Mouse (Mus musculus) liver, adult 2 months (tissue): Measurements from ENCODE around the gene Ccser2. TPM values are rescaled to one million over a fixed set of nuclear protein-coding genes. Genes with fewer than 3 reads are reported as not detected.
A peak's percentile ranks its signal among the peaks of the same experiment; 100 is the strongest.

Source experiments
- DNase-seq: peaks from one replicate; pipeline ENCODE4 v3.0.0-alpha.2; 2011; ENCODE audit warnings: low read depth, low spot score; ENCODE audit errors: extremely low read depth
- H3K27ac ChIP-seq: fragments of 200-500 bp; replicated peaks from 2 replicates; pipeline ENCODE4 v1.5.1; 2012; ENCODE audit warnings: low read depth, mild to moderate bottlenecking, control low read depth, inconsistent platforms, low read length; ENCODE audit not compliant: insufficient read depth
- H3K27me3 ChIP-seq: fragments of 200-500 bp; 2 replicates; pipeline ENCODE4 v1.6.1; 2012; ENCODE audit warnings: mild to moderate bottlenecking, moderate library complexity, low read length, inconsistent platforms; ENCODE audit not compliant: control insufficient read depth, insufficient read depth
- H3K36me3 ChIP-seq: fragments of 200-500 bp; 2 replicates; pipeline ENCODE4 v1.6.1; 2012; ENCODE audit warnings: low read length, inconsistent platforms; ENCODE audit not compliant: control insufficient read depth, insufficient read depth
- H3K4me1 ChIP-seq: fragments of 200-500 bp; 2 replicates; pipeline ENCODE4 v1.6.1; 2011; ENCODE audit warnings: low read length; ENCODE audit not compliant: control insufficient read depth, insufficient read depth
- H3K4me3 ChIP-seq: fragments of 200-500 bp; 2 replicates; pipeline ENCODE4 v1.5.1; 2011; ENCODE audit warnings: low read depth, mild to moderate bottlenecking, control low read depth, low read length, moderate library complexity; ENCODE audit not compliant: insufficient read depth
- H3K79me2 ChIP-seq: fragments of 200-500 bp; 2 replicates; pipeline ENCODE4 v1.6.1; 2012; ENCODE audit warnings: inconsistent platforms, mild to moderate bottlenecking, low read length, moderate library complexity; ENCODE audit not compliant: control insufficient read depth, insufficient read depth
- H3K9ac ChIP-seq: fragments of 200-500 bp; 2 replicates; pipeline ENCODE4 v1.6.1; 2012; ENCODE audit warnings: low read depth, mild to moderate bottlenecking, control low read depth, inconsistent platforms, low read length
- CTCF ChIP-seq: fragments of 200-500 bp; IDR thresholded peaks from 2 replicates; pipeline ENCODE4 v1.5.1; 2011; ENCODE audit warnings: low read depth, low read length, control low read depth
- POLR2A ChIP-seq: fragments of 200-500 bp; IDR thresholded peaks from 2 replicates; pipeline ENCODE4 v1.6.1; 2011; ENCODE audit warnings: low read length, control low read depth; ENCODE audit not compliant: insufficient read depth; ENCODE audit errors: extremely low read depth
- WGBS: fragments of 180-500 bp; shearing (Covaris S2); methylation state at CpG from one replicate; pipeline ENCODE4 v1.1.7; 2018; 5-methylcytosine and 5-hydroxymethylcytosine counted together
- polyA plus RNA-seq: library from polyadenylated mRNA; depleted of rRNA; stranded (reverse); fragments of >200 nt; gene quantifications from 2 replicates; pipeline ENCODE4 v1.2.3, GENCODE M21; 2012
- total RNA-seq: library from RNA; depleted of rRNA; stranded (reverse); fragments of >200 nt; gene quantifications from 2 replicates; pipeline ENCODE4 v1.2.3, GENCODE M21; 2014

Gene Ccser2
- total and polyA plus RNA-seq, 2 experiments: 7.4 to 21.1 TPM

GRCm38 (mm10) chr14:36957261-36957660, 11.3 kb downstream of the Ccser2 start:
- H3K27me3 ChIP-seq: no peaks in the 10 kb centered on the region
- peaks cover 16% of the 10 kb centered on the region; the same call in 1 of the 2 replicates for H3K4me1 ChIP-seq
- peak overlapping the region; percentile 92 for H3K27ac ChIP-seq
- TF ChIP-seq CTCF: no peak
- TF ChIP-seq POLR2A: no peak
- WGBS: 11% methylated on average over 6 of the region's 6 CpGs
- H3K79me2 ChIP-seq: peaks cover 25% of the 10 kb centered on the region; the same call in 1 of the 2 replicates
- H3K36me3 ChIP-seq: no peaks in the 10 kb centered on the region
- no peak overlapping the region for H3K4me3 ChIP-seq
- H3K9ac ChIP-seq: peak overlapping the region; percentile 19
- peak; percentile 86 for DNase-seq

- Histone ChIP-seq H3K27ac (0 out of 2 replicates have a peak overlapping the region, but pooled peaks have one; percentile 27), H3K36me3 (no peaks in the 10 kb centered on the region), H3K79me2 (peaks cover 25% of the 10 kb centered on the region; the same call in 1 of the 2 replicates), H3K4me3 (no peak overlapping the region), H3K4me1 (peaks cover 15% of the 10 kb centered on the region; the same call in 1 of the 2 replicates), H3K9ac (no peak overlapping the region), H3K27me3 (no peaks in the 10 kb centered on the region)
- WGBS: 34% methylated on average over 5 of the region's 5 CpGs
- DNase-seq: no peak
- no peak for TF ChIP-seq CTCF
- no peak for TF ChIP-seq POLR2A
These were observed 11.9 kb downstream of the Ccser2 start for GRCm38 (mm10) chr14:36956717-36957116.

- DNase-seq: no peak
- H3K27me3 ChIP-seq: no peaks in the 10 kb centered on the region
- no peaks in the 10 kb centered on the region for H3K36me3 ChIP-seq
- H3K4me3 ChIP-seq: no peak overlapping the region
- H3K4me1 ChIP-seq: peaks cover 12% of the 10 kb centered on the region; the same call in 1 of the 2 replicates
- WGBS: 68% methylated on average over 10 of the region's 10 CpGs
- TF ChIP-seq CTCF (no peak), POLR2A (no peak)
- no peak overlapping the region for H3K27ac ChIP-seq
- H3K79me2 ChIP-seq: peaks cover 31% of the 10 kb centered on the region; the same call in 1 of the 2 replicates
- no peak overlapping the region for H3K9ac ChIP-seq
These were observed 15.7 kb downstream of the Ccser2 start for GRCm38 (mm10) chr14:36952687-36953426.

GRCm38 (mm10) chr14:36952142-36952541, 16.4 kb downstream of the Ccser2 start:
- peak; percentile 58 for DNase-seq
- WGBS: 17% methylated on average over 2 of the region's 2 CpGs
- TF ChIP-seq CTCF (peak; percentile 68), POLR2A (no peak)
- H3K27me3 ChIP-seq: no peaks in the 10 kb centered on the region
- H3K27ac ChIP-seq: no peak overlapping the region
- H3K4me3 ChIP-seq: no peak overlapping the region
- H3K9ac ChIP-seq: no peak overlapping the region
- peaks cover 33% of the 10 kb centered on the region; the same call in 1 of the 2 replicates for H3K79me2 ChIP-seq
- no peaks in the 10 kb centered on the region for H3K36me3 ChIP-seq
- peaks cover 6% of the 10 kb centered on the region; the same call in 1 of the 2 replicates for H3K4me1 ChIP-seq

GRCm38 (mm10) chr14:36942716-36943115, 25.9 kb downstream of the Ccser2 start:
- no peak for TF ChIP-seq CTCF
- TF ChIP-seq POLR2A: no peak
- peaks cover 15% of the 10 kb centered on the region; the same call in 1 of the 2 replicates for H3K79me2 ChIP-seq
- H3K4me3 ChIP-seq: no peak overlapping the region
- peaks cover 25% of the 10 kb centered on the region for H3K36me3 ChIP-seq
- no peak for DNase-seq
- WGBS: 60% methylated on average over 5 of the region's 5 CpGs
- no peak overlapping the region for H3K27ac ChIP-seq
- no peaks in the 10 kb centered on the region for H3K27me3 ChIP-seq
- H3K4me1 ChIP-seq: peaks cover 4% of the 10 kb centered on the region; the same call in 1 of the 2 replicates
- no peak overlapping the region for H3K9ac ChIP-seq

GRCm38 (mm10) chr14:36937941-36938340, 30.6 kb downstream of the Ccser2 start:
- 85% methylated on average over 2 of the region's 2 CpGs for WGBS
- DNase-seq: no peak
- TF ChIP-seq CTCF: no peak

More at GRCm38 (mm10) chr14:36937941-36938340, 30.6 kb downstream of the Ccser2 start:
- Histone ChIP-seq H3K4me1 (no peaks in the 10 kb centered on the region), H3K27ac (no peak overlapping the region), H3K4me3 (no peak overlapping the region), H3K36me3 (peaks cover 40% of the 10 kb centered on the region), H3K9ac (no peak overlapping the region), H3K27me3 (no peaks in the 10 kb centered on the region), H3K79me2 (peaks cover 2% of the 10 kb centered on the region; the same call in 1 of the 2 replicates)
